Mouse (Mus musculus) spleen, adult 2 months (tissue): ENCODE results near the gene Rbpj.

Experiments
- CTCF ChIP-seq: fragments of 200-500 bp; IDR thresholded peaks from 2 replicates; pipeline ENCODE4 v1.5.1; 2011; ENCODE audit warnings: mild to moderate bottlenecking, inconsistent platforms; ENCODE audit not compliant: insufficient read depth, insufficient read length, insufficient replicate concordance; ENCODE audit errors: extremely low read depth
- POLR2A ChIP-seq: fragments of 200-500 bp; IDR thresholded peaks from 2 replicates; pipeline ENCODE4 v1.6.1; 2011; ENCODE audit warnings: low read depth, low read length, inconsistent platforms

GRCm38 (mm10) chr5:53437767-53438166, 28.2 kb upstream of the Rbpj start:
- TF ChIP-seq CTCF (no peak), POLR2A (no peak)
